Mouse (Mus musculus) spleen, adult 18-20 months (tissue): Measurements from ENCODE around the gene Kcng4.

Experiments
- DNase-seq, 2 experiments: peaks; one replicate each; pipeline ENCODE4 v3.0.0; 2022; ENCODE audit warnings: mixed read lengths in 2 of 2

The Kcng4 gene

DNA sequence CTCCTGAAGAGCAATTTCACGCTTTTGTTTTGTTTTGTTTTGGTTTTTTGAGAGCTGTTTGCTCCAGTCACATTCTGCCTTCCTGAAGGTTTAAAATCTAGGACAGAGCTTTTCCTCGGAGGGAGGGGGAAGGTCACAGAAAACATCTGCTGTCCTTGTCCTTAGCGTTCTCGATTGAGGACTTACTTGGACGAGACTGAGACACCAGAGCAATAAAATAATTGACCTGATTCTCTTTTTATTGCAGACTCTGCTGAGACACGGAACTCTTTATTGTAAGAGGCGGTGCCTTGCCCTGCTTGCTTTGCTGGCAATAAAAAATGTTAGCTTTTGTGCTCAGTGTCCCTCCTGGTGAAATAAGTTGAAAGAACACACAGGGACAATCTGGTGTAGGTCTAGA is 4.3 kb upstream of the Kcng4 start:
- no peak for DNase-seq

DNA sequence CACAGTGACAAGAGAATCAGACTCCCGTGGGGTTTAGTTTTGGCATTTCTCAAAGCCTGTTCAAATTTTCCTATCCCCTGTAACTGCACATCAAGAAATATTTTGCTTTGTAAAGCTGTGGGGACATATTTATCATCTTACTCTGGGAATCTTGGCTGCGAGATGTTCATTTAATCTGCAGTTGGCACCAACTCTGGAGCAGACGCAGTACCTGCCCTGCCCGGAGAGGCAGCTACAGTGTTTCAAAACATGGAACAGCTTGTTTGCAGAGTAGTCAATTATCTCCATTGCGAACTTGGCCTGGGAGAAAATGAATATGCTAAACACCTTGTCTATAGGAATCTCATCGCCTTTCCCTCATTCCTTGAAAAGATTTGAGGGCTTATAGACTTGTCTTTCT is 2.8 kb upstream of the Kcng4 start:
- DNase-seq, result no peak

DNA sequence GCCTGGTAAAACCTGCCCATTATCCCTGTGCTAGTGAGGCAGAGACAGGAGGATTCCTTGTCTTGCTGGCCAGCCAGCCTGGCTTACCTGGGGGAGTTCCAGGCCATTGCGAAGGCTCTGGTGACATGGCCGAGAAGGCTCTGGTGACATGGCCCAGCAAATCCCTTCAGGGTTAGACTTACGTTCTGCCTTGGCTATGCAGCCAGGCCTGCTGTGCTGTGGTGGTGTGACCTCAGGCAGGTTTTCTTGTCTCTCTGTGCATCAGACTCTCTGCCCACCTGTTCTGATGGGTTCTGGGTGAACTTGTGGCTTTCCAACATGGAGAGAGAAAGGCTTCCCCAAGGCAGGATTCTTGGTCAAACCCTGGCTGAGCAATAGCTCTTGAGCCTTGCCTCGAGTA is 1.9 kb upstream of the Kcng4 start:
- DNase-seq, result no peak

DNA sequence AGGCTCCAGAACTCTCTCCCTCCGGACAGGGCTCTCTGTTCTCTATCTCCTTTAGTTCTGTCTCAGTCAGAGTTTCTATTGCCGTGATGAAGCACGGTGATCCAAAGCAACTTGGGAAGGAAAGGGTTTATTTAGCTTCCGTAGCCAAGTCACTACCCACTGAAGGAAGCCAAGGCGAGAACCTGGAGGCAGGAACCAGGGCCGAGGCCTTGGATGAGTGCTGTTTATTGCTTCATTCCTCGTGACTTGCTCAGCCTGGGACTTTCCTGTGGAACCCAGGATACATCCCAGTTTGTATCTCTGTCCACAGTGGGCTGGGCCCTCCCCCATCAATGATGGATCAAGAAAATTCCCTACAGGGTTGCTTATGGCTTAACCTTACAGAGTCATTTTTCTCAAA is 1.3 kb upstream of the Kcng4 start:
- DNase-seq, result no peak

DNA sequence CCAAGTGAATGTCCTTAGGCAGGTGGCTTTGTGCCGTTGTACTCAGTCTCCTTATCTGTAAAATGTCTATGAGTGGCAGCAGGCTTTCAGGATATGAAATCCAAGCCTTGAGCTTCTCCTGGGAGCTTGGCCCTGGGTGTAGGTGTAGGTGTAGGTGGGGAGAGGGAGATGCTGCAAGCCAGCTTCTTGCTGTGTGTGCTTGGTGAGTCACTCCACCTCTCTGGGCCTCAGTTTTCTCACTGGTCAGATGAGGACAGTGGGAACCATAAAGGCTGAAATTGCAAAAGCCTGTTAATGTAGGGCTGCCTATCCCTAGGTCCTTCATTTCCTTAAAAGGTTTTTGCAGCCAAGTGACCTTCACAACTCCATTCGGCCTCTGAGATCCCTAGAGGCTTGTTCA is 478 bp upstream of the Kcng4 start:
- no peak for DNase-seq

DNA sequence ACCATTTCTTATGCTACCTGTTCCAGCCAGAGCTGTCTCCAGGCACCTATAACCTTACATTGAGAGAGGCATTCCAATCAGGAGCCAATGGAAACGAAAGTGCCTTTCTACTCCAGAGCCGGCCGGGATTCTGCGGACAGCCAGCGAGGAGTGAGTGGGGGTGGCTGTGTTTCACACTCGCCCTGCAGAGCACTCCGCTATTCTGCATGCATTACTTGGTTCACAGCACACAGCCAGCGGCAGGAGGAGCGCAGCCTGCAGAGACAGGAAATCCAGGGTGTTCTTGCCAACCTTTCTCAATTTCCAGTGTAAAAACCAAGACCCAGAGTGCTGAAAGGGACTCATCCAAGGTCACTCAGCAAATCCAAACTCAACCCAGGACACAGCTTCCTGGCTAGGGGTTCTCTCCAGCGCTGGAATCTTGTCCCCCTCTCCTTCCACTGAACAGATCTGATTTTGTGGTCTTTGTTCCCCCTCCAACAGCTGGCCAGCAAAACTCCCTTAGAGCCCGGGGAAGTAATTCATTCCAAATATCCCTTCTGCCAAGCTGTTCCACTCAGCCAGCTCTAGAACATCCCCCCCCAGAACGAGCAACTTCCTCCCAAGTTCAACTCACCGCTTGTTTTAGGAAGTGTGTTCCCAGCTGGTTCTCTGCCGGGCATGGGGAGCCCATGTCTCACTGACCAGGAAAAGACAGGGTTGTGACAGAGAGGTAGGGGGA is 704 bp downstream of the Kcng4 start:
- no peak for DNase-seq

DNA sequence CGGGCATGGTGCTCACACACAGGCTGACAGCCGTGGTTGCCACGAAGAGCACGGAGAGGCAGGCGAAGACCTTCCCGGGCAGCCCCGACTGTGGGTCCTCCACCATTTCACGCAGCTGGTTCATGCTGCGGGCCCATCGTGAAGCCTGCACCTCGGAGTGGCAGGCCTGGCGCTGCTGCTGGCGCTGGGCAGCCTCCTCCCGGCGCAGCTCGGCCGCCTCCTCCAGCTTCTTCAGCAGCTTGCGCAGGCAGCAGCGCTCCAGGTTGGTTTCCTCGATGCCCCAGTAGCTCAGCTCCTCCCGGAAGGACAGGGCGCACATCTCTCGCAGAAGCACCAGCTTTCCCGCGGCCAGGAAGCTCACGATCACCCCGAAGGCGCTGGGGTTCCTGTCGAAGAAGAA is 2.6 kb downstream of the Kcng4 start:
- no peak for DNase-seq

DNA sequence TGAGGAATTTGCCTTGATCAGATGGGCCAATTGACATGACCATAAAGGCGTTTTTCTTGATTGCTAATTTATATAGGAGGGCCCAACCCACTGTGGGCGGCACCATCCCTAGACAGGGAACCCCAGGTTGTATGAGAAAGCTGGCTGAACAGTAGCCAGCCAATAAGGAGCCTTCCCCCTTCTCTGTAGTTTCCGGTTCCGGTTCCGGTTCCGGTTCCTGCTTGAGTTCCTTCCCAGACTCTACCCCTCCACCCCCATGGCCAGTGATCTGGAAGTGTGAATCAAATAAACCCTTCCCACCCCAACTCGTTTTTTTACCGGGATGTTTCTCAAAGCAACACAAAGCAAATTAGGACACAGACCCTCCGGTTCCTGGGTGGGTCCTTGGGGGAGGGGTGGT is 3.2 kb downstream of the Kcng4 start:
- DNase-seq, result no peak

DNA sequence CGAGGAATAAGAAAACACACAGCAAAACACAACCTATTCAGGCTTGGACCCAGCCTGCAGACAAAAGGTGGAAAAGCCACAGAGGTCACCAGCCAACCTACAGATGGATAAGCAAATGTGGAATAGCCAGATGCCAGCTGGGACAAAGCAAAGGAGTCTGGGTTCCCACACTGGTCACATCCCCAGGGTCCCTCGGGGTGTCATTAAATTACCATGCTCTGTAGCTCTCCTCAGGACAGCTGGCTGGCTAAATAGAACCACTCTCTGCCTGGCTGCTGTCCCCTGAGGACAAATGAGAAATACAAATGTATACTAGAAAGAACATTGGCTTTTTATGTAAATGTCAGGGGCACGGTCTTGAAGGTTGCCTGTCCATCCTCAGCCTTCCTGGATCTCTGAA is 4.6 kb downstream of the Kcng4 start:
- no peak for DNase-seq

DNA sequence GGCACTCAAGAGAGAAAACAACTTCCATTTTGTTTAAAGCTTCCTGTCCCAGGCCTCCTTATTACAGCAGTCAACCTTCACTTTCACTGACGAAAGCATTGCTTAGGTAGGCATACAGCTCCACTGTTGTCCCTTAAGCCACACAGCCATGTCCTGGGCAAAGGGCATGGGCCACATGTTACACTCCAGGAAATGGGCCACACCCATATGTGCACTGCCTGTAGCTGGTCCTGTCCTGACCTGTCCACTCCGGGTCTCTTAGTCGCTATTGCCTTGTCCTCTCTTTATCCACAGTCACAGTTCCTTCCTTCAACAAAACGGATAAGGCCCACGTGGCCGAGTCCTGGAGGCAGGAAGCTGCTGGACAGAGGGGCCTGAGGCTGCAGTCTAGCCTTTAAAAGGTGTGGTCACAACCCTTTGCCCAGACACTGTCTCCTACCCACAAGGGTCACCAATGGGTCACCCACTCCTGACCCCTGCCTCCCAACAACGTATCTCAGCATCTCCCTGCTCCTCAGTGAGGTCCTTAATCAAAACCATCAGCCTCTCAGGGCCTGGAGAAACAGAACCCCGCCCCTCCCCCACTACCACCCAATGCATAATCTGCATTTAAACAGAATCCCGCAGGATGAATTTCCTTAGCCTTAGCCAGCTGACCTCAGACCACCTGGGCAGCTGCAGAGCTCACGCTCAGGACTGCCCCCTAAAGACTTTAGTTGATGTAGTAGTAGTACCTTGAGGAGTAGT is 7.7 kb downstream of the Kcng4 start:
- no peak for DNase-seq

DNA sequence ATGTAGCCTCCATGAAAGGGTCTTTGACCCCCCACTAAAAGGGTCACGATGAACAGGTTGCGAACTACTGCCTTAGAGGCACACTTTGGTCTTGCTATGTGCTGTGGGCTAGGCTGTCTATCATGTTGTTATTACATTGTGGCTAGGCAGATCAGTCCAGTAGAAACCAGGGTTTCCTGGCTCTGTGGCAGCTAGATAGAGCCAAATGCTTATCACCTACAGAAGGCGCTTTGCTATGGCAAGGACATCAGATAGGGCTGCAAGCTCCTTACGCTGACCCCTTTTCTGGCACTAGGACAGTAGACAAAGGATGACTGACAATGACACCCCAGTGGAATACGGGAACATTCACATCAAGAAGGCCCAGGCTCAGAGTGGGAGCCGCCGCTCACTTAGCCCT is 8.3 kb downstream of the Kcng4 start:
- no peak for DNase-seq

DNA sequence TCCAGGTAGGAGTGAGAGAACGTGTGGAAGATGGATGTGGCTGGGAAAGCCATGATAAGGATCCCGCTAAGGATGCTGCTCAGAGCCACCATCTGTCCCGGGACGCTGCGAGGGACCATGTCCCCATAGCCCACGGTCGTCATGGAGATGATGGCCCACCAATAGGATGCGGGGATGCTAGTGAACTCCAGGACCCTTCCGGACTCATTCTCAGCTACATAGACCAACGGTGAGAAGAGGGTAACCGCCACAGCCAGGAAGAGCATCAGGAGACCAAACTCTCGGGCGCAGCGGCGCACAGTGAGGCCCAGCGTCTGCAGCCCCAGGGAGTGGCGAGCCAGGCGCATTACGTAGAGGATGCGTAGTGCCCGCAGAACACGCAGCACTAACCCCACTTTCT is 9.7 kb downstream of the Kcng4 start:
- DNase-seq, result no peak

DNA sequence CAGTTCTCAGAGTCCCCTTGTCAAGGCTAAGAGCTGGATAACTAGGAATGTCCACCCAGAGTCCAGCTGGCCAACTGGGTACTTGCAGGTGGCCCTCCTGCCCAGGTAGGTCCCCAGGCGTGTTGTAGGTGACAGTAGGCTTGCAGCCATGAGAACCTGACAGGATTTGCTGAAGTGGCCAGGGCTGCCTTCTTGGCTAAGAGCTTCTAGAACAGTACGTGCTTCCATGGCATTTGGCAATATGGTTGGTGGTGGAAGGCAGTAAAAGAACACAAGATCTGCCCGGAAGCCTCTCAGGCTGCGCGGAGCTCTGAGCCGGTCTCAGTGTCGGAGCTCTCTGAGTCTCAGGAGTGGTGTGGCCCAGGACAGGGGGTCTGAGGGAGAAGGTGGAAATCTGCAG is 10.6 kb downstream of the Kcng4 start:
- DNase-seq, result no peak

DNA sequence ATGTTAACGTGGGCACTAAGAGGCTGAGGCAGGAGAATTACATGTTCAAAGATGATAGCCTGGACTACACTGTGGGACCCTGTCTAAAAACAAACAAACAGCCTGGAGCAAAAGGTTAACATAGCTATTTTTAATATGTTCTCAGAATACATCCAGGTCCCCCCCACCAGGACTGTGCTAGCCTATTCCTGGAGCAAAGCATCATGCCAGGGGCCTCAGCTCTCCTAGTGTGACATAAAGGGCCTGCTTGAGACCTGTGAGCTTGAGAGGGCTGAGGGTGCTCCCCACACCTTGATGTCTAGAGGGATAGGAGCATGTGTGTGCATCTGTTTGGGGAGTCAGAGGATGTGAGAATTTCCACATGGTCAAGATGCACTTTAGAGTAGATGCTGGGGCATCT is 11.7 kb downstream of the Kcng4 start:
- DNase-seq, result no peak

DNA sequence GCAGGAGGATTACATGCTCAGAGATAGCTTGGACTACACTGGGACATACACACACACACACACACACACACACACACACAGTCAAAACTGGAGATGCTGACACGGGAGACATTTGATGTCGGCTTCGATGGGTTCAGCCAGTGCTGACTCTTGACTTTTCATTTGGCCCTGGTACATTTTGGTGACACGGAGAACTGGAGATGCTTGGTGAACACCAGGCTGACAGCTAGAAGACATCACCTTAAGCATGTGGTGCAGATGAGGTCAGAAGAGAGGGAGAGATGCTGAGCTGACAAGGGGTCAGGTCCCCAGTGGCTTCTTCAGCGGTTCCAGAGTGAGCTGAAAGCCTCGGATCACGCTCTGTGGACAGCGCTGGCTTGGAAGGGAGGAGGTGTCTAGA is 12.4 kb downstream of the Kcng4 start:
- DNase-seq, result no peak

DNA sequence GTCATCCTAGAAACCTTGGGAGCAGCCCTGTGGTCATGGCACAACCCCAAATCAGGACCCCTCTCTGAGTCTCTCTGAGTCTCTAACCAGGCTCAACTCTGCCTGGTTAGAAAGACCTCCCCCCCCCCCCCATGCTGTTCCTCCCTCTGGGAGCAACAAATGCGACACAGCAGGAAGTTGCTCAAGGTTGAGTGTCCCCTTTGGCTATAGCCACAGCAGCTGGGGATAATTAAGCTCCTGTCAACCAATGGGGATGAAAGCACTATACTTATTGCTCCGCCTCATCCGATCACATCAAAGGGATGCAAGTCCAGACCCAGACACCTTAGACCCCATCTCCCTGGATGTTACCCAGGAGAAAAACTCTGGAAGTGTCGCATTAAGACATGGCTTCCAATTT is 12.9 kb downstream of the Kcng4 start:
- DNase-seq, result no peak

DNA sequence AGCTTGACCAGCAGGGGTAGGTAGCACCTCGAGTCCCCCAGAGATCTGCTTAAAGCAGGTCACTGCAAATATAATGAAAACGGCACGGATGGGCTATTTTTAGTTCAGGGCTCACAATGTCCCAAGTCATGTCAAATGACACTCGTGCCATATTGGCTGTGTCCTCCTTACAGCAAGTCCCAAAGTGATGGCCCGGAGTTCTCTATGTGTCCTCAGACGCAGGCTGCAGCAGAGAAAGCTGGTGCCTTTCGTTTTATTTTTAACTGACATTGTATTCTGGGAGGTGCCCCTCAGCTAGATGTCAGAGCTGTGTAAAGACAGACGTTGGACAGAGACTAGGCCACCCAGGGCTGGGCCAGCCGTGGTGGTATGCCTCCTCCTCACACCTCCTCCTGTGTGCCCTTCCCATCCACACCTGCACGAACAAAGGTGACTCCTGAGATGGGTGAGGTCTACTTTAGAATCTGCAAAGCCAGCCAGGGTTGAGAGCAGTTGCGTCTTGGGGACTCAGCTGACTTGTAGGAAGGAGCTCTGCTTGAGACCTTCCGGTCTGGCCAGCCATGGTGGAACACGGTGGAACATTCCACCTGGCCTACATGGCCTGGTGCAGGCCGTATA is 14.5 kb downstream of the Kcng4 start:
- no peak for DNase-seq

DNA sequence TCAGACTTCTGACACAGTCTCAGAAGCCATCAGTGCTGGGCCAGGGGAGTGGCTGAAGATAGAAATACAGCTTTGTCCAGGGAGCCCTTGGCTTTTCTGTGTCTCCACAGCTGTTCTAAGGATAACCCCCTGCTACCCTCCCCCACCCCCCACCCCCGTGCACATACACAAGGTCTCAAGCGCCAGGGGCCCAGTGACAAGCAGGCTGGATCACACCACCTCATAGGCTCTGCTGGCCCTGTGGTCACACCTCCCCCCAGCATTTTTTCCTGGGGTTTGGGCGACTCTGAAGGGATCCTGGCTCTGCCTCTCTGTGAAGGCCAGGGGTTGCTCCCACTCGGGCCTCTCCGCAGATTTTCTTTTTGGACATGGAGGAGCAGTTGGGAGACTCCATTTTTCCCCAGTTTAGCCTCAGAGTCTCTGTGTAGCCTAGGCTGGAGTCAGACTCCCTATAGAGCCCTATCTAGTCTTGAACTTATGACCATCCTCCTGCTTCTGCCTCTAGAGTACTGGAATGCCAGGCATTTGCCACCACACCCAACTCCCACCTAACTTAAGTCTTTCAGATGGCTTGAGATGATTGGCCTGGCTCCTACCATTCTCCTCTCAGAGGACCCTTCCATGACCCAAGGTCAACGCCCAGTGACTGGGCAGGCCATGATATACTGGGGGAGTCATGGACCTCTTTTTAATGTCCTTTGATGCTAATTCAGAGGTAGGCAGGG is 15.2 kb downstream of the Kcng4 start:
- DNase-seq, result no peak

DNA sequence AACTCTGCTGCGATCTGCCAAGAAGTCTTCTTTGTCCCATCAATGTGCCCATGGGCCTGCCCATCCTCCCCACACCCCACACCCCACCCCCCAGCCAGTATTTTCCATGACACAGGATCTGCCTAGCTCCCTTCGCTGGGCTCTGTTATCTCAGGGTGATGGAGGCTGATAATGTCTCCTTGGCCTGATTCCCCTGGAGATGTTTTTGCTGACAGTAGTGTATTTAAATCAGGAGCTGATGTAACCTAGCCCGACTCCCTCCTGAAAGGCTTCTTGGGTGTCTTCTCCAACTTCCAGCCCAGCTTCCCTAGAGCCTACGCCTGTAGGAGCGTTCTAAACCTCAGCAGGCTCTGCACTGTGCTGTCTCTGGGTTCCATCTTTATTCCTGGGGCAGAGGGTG is 16.6 kb downstream of the Kcng4 start:
- DNase-seq, result no peak

DNA sequence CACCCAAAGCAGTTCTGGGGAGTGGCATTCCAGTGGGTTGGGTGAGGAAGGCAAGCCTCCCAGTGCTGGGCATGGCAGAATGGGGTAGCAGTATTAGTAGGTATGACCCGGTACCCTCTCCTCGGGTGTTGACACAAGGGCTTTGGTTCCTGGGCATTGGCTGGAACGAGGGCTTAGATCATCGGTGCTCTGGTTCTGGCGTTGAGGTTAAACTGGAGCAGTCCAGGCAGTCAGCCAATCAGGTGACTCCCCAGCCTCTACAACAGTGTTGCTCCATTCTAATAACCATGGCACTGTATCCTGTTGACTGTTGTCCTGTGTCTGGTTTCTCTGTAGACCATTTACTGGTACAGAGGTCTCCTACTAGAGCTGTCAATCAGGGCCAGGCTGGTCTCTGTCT is 17.9 kb downstream of the Kcng4 start:
- DNase-seq, result no peak

DNA sequence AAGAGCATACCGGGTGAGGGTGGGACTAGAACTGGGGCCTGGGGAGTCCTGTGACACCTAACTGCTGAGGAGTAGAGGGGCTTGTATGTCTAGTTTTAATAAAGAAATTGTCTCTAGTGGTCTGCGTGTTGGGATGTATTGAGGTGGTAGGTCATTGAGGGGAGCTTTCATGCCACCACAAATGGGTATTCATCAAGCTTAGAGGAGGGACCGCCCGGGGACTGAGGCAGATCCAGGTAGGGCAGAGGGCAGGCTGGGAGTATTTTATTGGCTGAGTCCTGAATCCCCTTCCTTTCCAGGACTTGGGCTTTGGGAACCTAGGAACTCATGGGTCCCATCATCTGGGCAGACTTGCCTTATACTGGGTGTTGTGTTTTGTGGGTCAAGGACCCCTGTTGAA is 18.7 kb downstream of the Kcng4 start:
- DNase-seq, result no peak

DNA sequence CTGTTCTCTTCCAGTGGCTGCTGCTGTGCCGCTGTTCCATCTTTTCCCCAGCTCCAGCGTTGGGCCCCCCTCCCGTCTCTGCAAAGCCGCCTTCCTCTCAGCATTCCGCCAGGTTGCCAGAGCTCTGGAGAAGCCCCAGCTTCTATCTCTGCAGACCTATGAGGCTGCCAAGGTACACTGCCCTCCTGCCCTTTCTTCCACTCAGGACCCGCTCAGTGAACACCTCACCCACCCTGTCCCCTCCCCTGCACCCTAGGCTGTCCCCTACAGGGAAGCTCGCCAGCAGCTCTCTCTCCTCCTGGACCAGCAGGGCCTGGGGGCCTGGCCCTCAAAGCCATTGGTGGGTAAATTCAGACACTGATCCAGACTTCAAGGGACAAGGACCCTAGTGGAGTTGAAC is 19.1 kb downstream of the Kcng4 start:
- no peak for DNase-seq

DNA sequence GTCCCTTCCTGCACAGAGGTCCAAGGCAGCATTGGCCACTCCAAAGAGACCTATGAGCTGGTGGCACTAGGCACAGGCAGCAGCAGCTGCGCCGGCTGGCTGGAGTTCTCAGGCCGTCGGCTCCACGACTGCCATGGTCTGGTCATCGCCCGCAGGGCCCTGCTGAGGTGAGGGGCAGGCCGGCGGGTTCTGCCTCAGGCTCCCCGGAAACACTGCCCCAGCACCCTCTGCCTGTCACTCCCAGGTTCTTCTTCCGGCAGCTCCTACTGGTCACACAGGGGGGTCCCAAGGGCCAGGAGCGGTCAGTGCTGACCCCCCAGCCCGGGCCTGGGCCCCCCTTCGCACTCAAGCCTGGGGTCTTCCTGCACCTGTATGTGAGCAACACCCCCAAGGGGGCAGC is 20.4 kb downstream of the Kcng4 start:
- DNase-seq, result no peak

DNA sequence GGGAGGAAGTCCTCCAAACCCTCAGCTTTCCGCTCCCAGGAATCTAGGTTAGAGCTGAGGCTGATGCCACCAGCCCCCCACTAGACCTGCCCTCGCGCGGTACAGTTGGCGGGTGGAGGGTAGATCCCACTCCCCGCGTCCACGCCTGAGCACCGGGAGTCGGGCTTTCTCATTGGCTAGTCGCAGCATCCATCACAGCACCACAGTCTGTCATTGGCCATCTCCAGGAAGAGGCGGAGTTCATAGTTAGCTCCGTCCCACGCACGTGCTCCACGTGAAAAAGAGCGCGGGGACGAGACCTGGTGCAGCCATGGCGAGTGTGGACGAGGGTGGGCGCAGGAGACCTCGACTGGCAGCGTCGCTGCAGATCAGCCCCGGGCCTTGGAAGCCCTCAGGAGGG is 23.0 kb downstream of the Kcng4 start, which contains the start of gene Adad2:
TSS of gene Adad2 (plus strand) at position 277 of the 400 bp plus-strand sequence.
- DNase-seq, result no peak
